Mouse (Mus musculus) cerebellum, postnatal 25 days (tissue): ENCODE data around the gene Rpn2.

Experiments
- DNase-seq, 2 experiments: peaks; one replicate each; pipeline ENCODE4 v3.0.0; 2021; ENCODE audit warnings: mixed read lengths in 2 of 2

Rpn2 gene

GRCm38 (mm10) chr2:157278717-157279415 is at the start of gene Rpn2:
Rpn2 (plus strand) TSS chr2:157279017.
- peak; percentile 98 to 99 for DNase-seq

- no peak for DNase-seq
Measured at GRCm38 (mm10) chr2:157235946-157236345, 42.9 kb upstream of the Rpn2 start.

GRCm38 (mm10) chr2:157245001-157245400 is 33.8 kb upstream of the Rpn2 start:
- DNase-seq = no peak

GRCm38 (mm10) chr2:157245603-157246002 is 33.2 kb upstream of the Rpn2 start:
- DNase-seq = no peak

DNA sequence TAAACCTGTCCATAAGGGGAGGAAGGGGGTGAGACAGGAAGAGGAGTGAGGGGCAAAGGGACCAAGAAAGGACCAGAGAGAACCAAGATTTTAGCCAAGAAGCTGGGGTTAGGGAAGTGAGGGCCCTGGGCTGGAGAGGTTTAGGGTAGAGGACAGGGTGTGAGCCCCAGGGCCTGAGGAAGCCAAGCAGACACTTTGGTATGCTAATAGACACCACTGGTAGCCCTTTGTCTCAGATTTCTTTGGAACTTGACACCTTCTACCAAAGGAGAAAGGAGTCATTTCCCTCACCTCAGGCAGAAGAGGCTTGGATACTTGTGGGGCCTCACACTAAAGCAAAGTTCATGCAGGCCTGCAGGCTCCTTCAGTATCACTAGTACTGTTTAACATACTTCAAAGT is 30.7 kb upstream of the Rpn2 start:
- DNase-seq = no peak

DNA sequence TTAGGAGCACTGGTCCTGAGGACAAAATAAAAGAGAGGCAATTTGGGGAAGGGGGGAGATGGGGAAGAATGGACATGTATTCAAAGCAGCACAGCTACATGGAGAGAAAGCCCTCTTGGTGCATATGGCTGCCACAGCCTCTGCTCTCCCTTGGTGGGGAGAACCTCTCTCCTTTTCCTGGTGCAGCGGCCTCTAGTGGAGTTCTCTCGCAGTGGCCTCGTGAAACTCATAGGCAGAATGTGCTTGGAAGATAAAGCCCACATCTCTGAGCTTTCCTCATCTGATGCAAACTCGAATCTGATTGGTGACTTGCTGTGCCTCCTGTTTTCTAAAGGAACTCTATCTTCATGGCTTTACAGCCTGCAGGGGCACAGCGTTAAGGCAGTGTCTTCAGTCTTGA is 19.1 kb upstream of the Rpn2 start:
- DNase-seq = peak; percentile 57 to 73

DNA sequence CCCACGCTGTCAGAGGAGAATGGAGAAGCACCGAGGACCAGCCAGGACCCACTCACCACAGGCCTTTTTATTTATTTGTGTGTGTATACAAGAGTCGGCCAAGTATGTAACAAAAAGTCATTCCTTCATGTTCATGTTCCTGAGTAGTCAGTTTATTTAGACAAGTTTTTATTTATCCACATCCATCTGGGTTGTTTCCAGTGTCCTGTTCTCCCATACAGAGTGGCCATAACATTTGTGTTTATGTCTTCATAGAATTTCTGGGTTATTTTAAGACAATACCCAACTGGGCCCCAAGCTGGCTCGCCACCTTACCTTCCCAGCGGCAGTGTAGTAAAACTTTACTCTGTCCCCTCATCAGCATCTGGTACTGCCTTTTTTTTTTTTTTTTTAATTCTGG is 16.9 kb upstream of the Rpn2 start:
- no peak for DNase-seq

DNA sequence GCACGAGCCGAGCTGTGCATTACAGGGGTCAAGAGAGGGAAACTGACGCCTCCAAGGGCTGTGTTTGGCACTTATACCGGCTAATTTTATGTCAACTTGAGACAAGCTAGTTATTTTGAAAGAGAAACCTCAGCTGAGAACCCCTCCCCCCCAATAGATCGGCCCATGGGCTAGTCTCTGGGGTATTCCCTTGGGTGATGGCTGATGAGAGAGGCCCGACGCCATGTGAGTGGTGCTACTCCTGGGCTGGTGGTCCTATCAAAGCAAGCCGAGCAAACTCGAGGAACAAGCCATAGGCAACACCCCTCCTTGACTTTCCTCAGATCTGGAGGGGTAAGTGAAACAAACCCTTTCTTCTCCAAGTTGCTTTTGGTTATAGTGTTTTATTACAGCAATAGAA is 16.3 kb upstream of the Rpn2 start:
- no peak for DNase-seq

- no peak for DNase-seq
Measured at GRCm38 (mm10) chr2:157263101-157263500, 15.7 kb upstream of the Rpn2 start.

- DNase-seq = no peak
Measured at GRCm38 (mm10) chr2:157263832-157264231, 15.0 kb upstream of the Rpn2 start.

DNA sequence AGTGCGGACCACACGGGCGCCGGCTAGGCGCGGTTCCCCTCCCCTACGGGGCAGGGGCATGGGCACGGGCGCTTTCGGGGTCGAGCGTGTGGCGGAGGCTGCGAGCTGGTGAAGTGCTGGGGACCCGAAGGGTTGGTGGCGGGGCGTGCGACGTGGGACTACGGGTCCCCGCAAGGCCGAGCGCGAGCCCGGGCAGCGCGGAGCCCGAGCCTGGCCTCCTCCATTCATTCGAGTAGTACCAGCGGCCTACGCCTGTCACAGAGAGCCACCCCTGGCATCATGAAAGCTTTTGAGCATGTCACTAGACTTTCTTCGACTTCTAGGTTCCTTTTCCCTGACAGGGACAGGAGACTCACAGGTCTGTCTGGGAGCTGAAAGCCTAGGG is 591 bp downstream of the Rpn2 start, which contains the start of gene Mroh8:
Gene Mroh8 (minus strand): TSS at position 134 of the 385 bp plus-strand sequence.
- DNase-seq = peak in 1 of 2 experiments; percentile 84

DNA sequence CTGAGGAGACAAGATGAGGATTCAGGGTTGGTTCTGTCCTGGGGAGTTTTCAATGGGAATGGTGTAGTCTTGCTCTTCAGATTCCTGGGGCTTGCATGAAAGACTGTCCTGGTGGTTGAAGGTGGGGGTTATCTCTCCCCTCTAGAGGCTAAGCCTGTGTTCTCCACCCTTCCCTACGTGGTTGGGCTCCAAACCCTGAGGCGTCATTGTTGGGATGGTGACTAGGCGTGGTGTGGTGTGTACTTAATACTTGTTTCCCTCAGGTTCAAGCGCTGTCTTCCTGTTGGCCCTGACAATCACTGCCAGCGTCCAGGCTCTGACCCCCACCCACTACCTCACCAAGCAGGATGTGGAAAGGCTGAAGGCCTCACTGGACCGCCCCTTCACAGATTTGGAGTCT is 4.5 kb downstream of the Rpn2 start:
- DNase-seq = no peak

DNA sequence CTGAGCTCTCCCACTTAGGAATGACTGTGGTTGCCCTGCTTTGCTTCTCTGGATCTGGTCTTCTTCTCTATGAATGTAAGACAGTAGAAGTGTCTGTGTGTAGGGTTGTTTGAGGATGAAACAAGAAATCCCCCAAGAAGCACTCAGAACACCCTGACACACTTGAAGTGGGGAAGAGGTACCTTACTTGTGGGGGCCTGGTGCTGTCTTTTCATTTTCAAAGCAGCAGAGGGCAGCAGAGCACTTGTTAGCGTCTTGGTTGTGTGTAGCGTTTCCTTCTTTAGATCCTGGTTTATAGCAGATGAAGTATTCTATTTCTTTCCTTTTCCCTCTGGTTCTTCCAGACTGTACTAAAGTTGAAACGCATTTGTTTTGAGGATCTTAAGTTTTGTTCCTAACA is 8.7 kb downstream of the Rpn2 start:
- peak; percentile 50 to 69 for DNase-seq

GRCm38 (mm10) chr2:157288996-157289395 is 10.2 kb downstream of the Rpn2 start:
- DNase-seq = no peak

DNA sequence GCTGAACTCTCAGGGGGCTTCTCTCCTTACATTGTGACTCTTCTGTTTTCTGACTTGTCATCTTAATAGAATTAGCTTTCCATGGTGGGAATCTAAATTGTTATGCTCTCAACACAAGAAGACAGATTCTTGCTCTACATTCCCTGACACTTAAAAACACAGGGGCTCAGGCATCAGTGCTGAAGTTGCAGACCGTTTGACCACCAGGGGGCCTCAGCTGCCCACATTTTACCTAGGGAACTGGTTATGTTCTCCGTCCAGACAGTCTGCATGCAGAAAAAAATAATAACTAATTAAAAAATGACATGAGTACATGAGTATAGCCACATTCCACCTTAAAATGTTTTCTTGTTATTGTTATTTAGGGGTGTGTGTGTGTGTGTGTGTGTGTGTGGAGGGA is 13.3 kb downstream of the Rpn2 start:
- DNase-seq = peak; percentile 67 to 82

DNA sequence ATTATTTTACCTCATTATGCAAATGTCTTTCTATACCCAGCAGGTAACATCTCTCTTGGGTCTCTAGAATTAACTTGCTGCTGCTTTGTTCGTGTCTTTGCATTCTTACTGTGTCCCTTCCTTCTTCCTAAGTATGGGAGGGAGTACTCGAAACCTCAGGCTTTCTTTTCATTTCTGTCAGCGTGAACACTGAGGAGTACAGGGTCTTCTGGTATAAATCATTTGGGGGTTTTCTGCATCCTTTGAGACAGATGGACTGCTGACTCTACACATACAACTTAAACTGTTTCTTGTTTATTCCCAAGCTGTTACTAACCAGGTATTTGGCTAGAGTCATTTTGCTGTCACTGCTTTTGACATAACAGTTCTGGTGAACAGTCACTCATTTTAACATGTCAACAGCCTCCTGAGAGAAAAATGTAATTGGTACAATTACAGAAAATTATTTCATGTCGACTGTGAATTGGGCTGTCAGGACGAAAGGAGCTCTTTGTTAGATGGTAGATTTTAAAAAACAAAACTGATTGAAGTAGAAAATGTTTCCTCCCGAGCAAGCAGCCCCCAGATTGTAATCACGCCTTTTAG is 17.4 kb downstream of the Rpn2 start:
- DNase-seq = no peak

DNA sequence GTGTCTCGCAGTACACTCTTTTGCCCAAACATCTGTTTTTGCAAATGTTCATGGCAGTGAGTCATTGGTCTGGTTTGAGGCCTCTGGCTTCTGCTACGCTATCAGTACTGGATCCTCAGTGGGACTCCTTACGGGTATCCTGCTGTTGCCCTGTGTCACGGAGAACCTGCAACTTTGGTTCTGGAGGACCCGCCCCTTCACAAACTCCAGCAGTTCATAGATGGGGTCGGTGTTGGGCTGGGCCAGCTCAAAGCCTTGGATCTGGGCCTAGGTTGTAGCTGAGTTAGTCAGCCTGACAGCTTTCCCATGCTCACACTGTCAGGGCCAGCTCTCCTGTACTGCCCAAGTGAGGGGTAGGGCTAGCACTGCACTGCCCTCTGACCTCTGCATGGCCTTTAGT is 21.2 kb downstream of the Rpn2 start:
- DNase-seq = no peak

- no peak for DNase-seq
Measured at GRCm38 (mm10) chr2:157303096-157303495, 24.3 kb downstream of the Rpn2 start.

DNA sequence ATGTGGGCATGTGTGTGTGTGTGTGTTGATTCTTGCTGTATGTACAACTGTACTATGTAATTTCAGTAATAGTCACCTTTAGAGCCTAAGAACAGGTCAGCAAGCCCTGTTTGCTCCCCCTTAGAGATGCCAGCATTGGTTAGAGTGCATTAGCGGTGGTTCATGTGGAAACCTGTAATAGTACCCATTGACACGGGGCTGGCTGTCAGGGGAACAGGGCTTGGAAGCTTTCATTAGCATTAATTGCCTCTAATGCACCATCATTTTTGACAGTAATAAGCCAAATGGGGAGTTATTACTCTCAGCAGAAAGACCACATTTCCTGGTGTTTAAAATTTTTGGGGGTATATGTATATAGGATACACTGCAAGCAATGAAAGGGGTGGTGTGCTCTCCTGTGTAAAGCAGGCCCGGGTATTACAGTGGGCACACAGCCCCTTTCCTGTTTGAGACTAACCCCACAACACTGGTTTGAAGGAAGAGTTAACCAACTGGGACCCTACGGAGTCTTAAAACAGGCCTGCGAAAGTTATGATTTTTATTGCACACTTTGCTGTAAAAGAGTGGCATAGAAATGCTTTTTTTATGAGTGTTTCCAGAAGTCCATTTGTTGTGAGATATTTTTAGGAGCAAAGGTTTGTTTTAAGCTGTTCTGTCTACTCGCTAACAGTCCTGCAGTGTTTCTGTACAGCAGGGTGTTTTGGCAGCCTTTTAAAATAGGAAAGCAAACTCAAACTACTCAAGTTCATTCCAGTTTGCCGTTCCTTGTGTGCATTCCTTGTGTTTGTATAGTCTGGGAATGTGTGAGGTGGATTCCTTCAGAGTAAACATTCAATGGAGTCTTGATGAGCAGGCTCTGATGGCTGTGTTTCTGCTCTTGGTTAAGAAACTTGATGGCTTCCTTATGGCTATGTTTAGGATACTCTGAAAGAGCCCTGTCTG is 27.5 kb downstream of the Rpn2 start:
- no peak for DNase-seq

- DNase-seq = peak in 1 of 2 experiments; percentile 43
Measured at GRCm38 (mm10) chr2:157307715-157308265, 29.0 kb downstream of the Rpn2 start.

GRCm38 (mm10) chr2:157308273-157308917 is 29.6 kb downstream of the Rpn2 start:
- no peak for DNase-seq

- no peak for DNase-seq
Measured at GRCm38 (mm10) chr2:157309611-157310010, 30.8 kb downstream of the Rpn2 start.
